Mouse (Mus musculus): Measurements from ENCODE around the gene Slc27a3. TPM values are rescaled to one million over a fixed set of nuclear protein-coding genes. Genes with fewer than 3 reads are reported as not detected.

Slc27a3 gene
- polyA plus RNA-seq, 1 experiment from 2014 or later = 12.3 TPM

DNA sequence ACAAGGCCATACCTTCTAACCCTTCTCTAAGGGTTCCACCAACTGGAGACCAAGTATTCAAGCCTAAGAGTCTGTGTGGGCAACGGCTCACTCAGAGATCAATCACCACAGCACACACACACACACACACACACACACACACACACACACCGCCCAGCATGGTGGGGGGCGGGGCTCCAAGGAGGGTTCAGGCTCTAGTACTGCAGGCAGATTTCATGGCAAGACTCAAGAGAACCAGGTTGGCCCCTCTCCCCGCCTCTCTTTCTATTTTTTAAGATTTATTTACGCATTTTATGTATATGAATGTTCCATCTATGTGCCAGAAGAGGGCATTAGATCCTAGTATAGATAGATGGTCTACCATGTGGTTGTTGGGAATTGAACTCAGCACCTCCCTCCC is 16.9 kb downstream of the Slc27a3 start:
- Histone ChIP-seq H3K9me3 (ENCODE audit: control insufficient read depth, low read length) (no peaks in the 10 kb centered on the region), H3K4me3 (ENCODE audit: low read length) (no peak overlapping the region), H3K4me1 (ENCODE audit: control insufficient read depth, insufficient read depth, low read length) (no peaks in the 10 kb centered on the region), H3K36me3 (ENCODE audit: control insufficient read depth, insufficient read depth, low read length) (no peaks in the 10 kb centered on the region), H3K27me3 (ENCODE audit: control insufficient read depth, insufficient read depth, low read length) (no peaks in the 10 kb centered on the region), H3K4me2 (replicated peaks; ENCODE audit: low read depth, low read length) (no peak overlapping the region), H3K9ac (ENCODE audit: low read depth, low read length) (no peak overlapping the region), H3K27ac (ENCODE audit: low read depth, low read length) (no peak overlapping the region)
- 68% methylated on average over 5 of the region's 5 CpGs for WGBS
- no peak for ATAC-seq (ENCODE audit: low FRiP score, low TSS enrichment)

DNA sequence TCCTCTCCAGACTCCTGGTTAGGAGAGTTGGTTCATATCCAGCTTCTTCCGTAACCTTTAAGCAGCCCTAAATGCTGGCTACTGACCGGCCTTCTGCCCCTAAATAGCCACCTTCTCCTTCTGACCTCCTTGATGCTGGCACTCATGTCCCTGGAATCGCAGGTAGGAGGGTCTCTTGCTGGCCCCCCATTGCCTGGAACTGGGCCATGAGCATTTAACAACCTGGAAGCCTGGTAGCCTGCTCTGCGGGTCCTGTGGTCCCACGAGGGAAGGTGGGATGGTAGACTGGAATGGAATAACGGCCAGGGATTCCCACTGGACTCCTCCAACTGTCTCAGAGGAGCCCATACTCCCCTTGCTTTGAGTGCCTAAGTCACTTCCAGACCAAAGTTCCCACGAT is 17.9 kb downstream of the Slc27a3 start:
- no peak for ATAC-seq (ENCODE audit: low FRiP score, low TSS enrichment)
- H3K36me3 ChIP-seq (ENCODE audit: control insufficient read depth, insufficient read depth, low read length) = no peaks in the 10 kb centered on the region
- H3K4me2 ChIP-seq (replicated peaks; ENCODE audit: low read depth, low read length) = no peak overlapping the region
- 71% methylated on average over 7 of the region's 7 CpGs for WGBS
- no peak overlapping the region for H3K27ac ChIP-seq (ENCODE audit: low read depth, low read length)
- no peak overlapping the region for H3K9ac ChIP-seq (ENCODE audit: low read depth, low read length)
- no peaks in the 10 kb centered on the region for H3K9me3 ChIP-seq (ENCODE audit: control insufficient read depth, low read length)
- no peaks in the 10 kb centered on the region for H3K27me3 ChIP-seq (ENCODE audit: control insufficient read depth, insufficient read depth, low read length)
- H3K4me3 ChIP-seq (ENCODE audit: low read length) = no peak overlapping the region
- no peaks in the 10 kb centered on the region for H3K4me1 ChIP-seq (ENCODE audit: control insufficient read depth, insufficient read depth, low read length)

DNA sequence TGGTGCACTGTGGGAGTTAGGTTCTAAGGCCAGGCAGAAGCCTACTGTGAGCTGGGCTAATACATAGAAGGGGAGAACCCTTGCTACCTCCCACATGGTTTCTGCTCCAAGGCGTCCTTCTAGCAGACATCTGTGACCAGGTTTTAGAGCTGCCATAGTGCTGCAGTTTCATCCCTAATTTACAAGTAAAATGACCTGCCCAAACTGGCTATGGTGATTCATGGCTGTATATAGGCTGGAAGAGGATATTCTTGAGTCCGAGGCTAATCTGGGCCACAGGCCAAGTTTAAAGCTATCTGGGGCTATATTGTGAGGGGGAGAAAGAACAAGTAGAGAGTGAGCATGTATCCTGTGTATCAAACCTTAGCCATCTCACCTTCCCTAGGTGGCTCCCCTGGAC is 20.7 kb downstream of the Slc27a3 start:
- Histone ChIP-seq H3K27me3 (ENCODE audit: control insufficient read depth, insufficient read depth, low read length) (no peaks in the 10 kb centered on the region), H3K4me3 (ENCODE audit: low read length) (no peak overlapping the region), H3K4me2 (replicated peaks; ENCODE audit: low read depth, low read length) (no peak overlapping the region), H3K9ac (ENCODE audit: low read depth, low read length) (no peak overlapping the region), H3K27ac (ENCODE audit: low read depth, low read length) (no peak overlapping the region), H3K36me3 (ENCODE audit: control insufficient read depth, insufficient read depth, low read length) (no peaks in the 10 kb centered on the region), H3K4me1 (ENCODE audit: control insufficient read depth, insufficient read depth, low read length) (no peaks in the 10 kb centered on the region), H3K9me3 (ENCODE audit: control insufficient read depth, low read length) (no peaks in the 10 kb centered on the region)
- 49% methylated on average over 2 of the region's 2 CpGs for WGBS
- no peak for ATAC-seq (ENCODE audit: low FRiP score, low TSS enrichment)

DNA sequence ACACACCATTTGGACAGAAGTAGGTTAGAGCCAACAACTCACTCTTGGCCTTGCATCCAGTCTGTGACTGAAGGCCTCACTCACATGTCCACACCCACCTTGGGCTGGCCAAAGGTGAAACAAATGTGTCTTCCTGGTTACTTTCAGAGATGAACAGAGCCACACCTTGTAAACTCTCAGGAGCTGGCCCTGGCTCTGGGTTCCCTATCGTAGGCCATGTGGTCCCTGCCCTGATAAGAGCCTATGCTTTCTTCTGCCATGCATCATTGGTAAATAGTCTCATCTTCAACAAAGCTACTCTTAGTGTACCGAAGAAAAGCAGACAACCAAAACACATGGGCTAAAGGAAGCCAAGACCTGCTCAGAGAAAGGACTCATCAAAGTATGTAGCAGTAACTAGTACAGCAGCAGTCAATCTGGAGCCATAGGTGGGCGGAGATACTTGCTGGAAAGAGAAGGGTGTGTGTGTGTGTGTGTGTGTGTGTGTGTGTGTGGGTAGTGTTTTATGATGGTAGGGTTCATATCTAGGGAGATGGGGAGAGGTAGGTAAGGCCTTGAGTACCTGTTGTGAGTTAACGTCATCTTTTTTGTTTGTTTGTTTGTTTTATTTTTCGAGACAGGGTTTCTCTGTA is 22.6 kb downstream of the Slc27a3 start:
- no peaks in the 10 kb centered on the region for H3K4me1 ChIP-seq (ENCODE audit: control insufficient read depth, insufficient read depth, low read length)
- H3K27ac ChIP-seq (ENCODE audit: low read depth, low read length) = no peak overlapping the region
- no peak for ATAC-seq (ENCODE audit: low FRiP score, low TSS enrichment)
- H3K36me3 ChIP-seq (ENCODE audit: control insufficient read depth, insufficient read depth, low read length) = peaks cover 2% of the 10 kb centered on the region; the same call in 1 of the 2 replicates
- H3K9me3 ChIP-seq (ENCODE audit: control insufficient read depth, low read length) = no peaks in the 10 kb centered on the region
- H3K27me3 ChIP-seq (ENCODE audit: control insufficient read depth, insufficient read depth, low read length) = no peaks in the 10 kb centered on the region
- no peak overlapping the region for H3K9ac ChIP-seq (ENCODE audit: low read depth, low read length)
- H3K4me2 ChIP-seq (replicated peaks; ENCODE audit: low read depth, low read length) = no peak overlapping the region
- WGBS = 94% methylated on average over 5 of the region's 5 CpGs
- no peak overlapping the region for H3K4me3 ChIP-seq (ENCODE audit: low read length)

DNA sequence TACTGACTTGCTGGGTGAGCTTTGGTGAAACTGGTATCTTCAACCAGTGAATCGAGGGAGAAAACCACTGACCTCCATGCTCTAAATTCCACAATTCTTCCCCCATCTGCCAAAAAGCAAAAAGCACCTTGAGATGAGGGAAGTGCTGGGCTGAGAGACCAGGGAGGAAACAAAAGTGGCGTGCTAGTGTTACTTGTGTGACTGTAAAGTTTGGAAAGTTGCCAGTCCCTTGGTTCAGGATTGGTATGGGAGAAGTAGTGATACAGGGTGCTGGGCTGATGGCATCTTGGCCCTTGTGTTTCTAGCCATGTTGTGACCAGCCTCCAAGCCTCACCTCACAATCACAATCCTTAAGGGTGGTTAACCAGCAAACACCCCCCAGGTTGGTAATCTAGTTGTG is 27.4 kb downstream of the Slc27a3 start:
- no peak overlapping the region for H3K4me2 ChIP-seq (replicated peaks; ENCODE audit: low read depth, low read length)
- H3K9me3 ChIP-seq (ENCODE audit: control insufficient read depth, low read length) = no peaks in the 10 kb centered on the region
- peaks cover 30% of the 10 kb centered on the region; the same call in 1 of the 2 replicates for H3K36me3 ChIP-seq (ENCODE audit: control insufficient read depth, insufficient read depth, low read length)
- H3K9ac ChIP-seq (ENCODE audit: low read depth, low read length) = no peak overlapping the region
- H3K4me3 ChIP-seq (ENCODE audit: low read length) = no peak overlapping the region
- 92% methylated on average over 2 of the region's 2 CpGs for WGBS
- H3K27me3 ChIP-seq (ENCODE audit: control insufficient read depth, insufficient read depth, low read length) = no peaks in the 10 kb centered on the region
- H3K4me1 ChIP-seq (ENCODE audit: control insufficient read depth, insufficient read depth, low read length) = no peaks in the 10 kb centered on the region
- no peak for ATAC-seq (ENCODE audit: low FRiP score, low TSS enrichment)
- no peak overlapping the region for H3K27ac ChIP-seq (ENCODE audit: low read depth, low read length)

DNA sequence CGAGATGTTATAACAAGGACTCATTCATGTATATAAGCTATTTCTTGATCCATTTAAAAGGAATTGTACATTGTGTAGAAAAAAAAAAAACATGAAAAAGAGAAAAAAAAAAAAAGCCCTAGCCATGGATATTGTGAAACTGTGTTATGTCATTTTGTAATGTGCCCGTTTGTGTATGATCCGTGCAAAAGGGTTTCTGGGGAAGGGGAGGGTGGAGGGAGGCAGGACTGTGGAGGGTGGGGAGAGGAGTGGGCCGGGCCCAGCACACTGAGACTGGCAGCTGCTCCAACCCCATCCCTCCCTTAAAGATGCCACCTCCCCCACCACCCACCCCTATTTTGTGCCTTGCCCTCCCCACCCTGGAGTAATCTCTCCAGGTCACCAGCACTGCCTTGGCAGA is 28.3 kb downstream of the Slc27a3 start:
- Histone ChIP-seq H3K4me2 (replicated peaks; ENCODE audit: low read depth, low read length) (no peak overlapping the region), H3K4me1 (ENCODE audit: control insufficient read depth, insufficient read depth, low read length) (no peaks in the 10 kb centered on the region), H3K27ac (ENCODE audit: low read depth, low read length) (no peak overlapping the region), H3K9ac (ENCODE audit: low read depth, low read length) (no peak overlapping the region), H3K9me3 (ENCODE audit: control insufficient read depth, low read length) (no peaks in the 10 kb centered on the region), H3K36me3 (ENCODE audit: control insufficient read depth, insufficient read depth, low read length) (peaks cover 38% of the 10 kb centered on the region), H3K4me3 (ENCODE audit: low read length) (no peak overlapping the region), H3K27me3 (ENCODE audit: control insufficient read depth, insufficient read depth, low read length) (no peaks in the 10 kb centered on the region)
- ATAC-seq (ENCODE audit: low FRiP score, low TSS enrichment) = no peak
- WGBS = 91% methylated on average over 4 of the region's 4 CpGs

DNA sequence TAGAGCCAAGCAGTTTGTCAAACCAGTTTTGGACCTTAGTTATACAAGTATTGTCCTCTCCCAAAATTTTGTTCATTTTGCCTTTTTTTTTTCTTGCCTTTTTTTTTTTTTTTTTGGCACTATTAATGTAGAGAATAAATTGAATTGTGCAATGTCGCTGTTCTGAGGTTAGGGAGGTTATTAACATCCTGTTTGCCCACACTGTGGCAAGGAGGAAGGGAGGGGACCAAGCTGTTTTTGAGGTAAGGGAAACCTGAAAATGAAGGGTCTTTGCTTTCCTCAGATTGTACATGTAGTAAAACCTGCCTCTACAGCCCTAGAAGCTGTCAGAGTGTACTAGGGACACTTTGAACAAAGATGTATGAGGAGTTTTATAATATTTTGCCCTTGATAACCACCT is 30.5 kb downstream of the Slc27a3 start:
- ATAC-seq (ENCODE audit: low FRiP score, low TSS enrichment) = no peak
- Histone ChIP-seq H3K9ac (ENCODE audit: low read depth, low read length) (no peak overlapping the region), H3K27ac (ENCODE audit: low read depth, low read length) (no peak overlapping the region), H3K4me1 (ENCODE audit: control insufficient read depth, insufficient read depth, low read length) (no peaks in the 10 kb centered on the region), H3K27me3 (ENCODE audit: control insufficient read depth, insufficient read depth, low read length) (no peaks in the 10 kb centered on the region), H3K9me3 (ENCODE audit: control insufficient read depth, low read length) (no peaks in the 10 kb centered on the region), H3K4me3 (ENCODE audit: low read length) (no peak overlapping the region), H3K4me2 (replicated peaks; ENCODE audit: low read depth, low read length) (no peak overlapping the region), H3K36me3 (ENCODE audit: control insufficient read depth, insufficient read depth, low read length) (peaks cover 61% of the 10 kb centered on the region)
- 90% methylated on average over 1 of the region's 1 CpGs for WGBS

DNA sequence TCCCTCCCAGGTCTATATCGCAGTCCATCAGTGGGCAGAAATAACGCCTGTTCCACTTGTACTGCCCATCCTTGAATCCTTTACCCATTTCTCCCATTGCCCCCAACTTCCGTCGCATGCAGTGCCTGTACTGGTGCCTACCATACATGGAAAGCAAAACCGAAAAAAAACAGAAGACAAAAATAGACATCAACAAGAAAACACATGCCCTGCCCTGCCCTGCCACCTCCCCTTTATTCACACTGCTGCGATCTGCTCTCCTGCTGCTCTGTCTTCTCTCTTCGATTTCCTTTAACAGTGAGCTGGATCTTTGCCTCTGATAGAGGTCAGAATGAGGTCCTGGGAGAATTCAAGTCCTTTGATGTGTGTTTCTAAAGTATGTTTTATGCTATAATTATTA is 31.8 kb downstream of the Slc27a3 start:
- Histone ChIP-seq H3K27ac (ENCODE audit: low read depth, low read length) (no peak overlapping the region), H3K9me3 (ENCODE audit: control insufficient read depth, low read length) (no peaks in the 10 kb centered on the region), H3K4me1 (ENCODE audit: control insufficient read depth, insufficient read depth, low read length) (no peaks in the 10 kb centered on the region), H3K4me2 (replicated peaks; ENCODE audit: low read depth, low read length) (no peak overlapping the region), H3K27me3 (ENCODE audit: control insufficient read depth, insufficient read depth, low read length) (no peaks in the 10 kb centered on the region), H3K36me3 (ENCODE audit: control insufficient read depth, insufficient read depth, low read length) (peaks cover 74% of the 10 kb centered on the region), H3K4me3 (ENCODE audit: low read length) (no peak overlapping the region), H3K9ac (ENCODE audit: low read depth, low read length) (no peak overlapping the region)
- WGBS = 91% methylated on average over 7 of the region's 7 CpGs
- ATAC-seq (ENCODE audit: low FRiP score, low TSS enrichment) = no peak

DNA sequence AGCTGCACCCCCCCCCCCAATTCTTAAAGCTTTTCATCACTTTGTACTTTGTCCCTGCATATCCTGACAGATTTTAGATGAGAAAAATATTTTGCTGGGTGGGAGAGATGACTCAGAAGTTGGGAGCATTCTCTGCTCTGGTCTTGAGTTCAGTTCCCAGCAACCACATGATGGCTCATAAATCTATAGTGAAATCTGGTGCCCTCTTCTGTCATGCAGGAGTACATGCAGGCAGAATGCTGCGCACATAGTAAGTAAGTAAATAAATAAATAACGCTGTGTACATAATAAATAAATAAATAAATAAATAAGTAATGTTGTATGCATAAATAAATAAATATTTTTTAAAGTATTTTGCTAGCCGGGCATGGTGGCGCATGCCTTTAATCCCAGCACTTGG is 41.9 kb downstream of the Slc27a3 start:
- no peaks in the 10 kb centered on the region for H3K9me3 ChIP-seq (ENCODE audit: control insufficient read depth, low read length)
- no peaks in the 10 kb centered on the region for H3K4me1 ChIP-seq (ENCODE audit: control insufficient read depth, insufficient read depth, low read length)
- H3K4me2 ChIP-seq (replicated peaks; ENCODE audit: low read depth, low read length) = no peak overlapping the region
- H3K27me3 ChIP-seq (ENCODE audit: control insufficient read depth, insufficient read depth, low read length) = no peaks in the 10 kb centered on the region
- no peak overlapping the region for H3K9ac ChIP-seq (ENCODE audit: low read depth, low read length)
- no peak for ATAC-seq (ENCODE audit: low FRiP score, low TSS enrichment)
- no peak overlapping the region for H3K27ac ChIP-seq (ENCODE audit: low read depth, low read length)
- 98% methylated on average over 4 of the region's 4 CpGs for WGBS
- peaks cover 56% of the 10 kb centered on the region for H3K36me3 ChIP-seq (ENCODE audit: control insufficient read depth, insufficient read depth, low read length)
- no peak overlapping the region for H3K4me3 ChIP-seq (ENCODE audit: low read length)
